Mouse (Mus musculus) myocyte (in vitro differentiated cells): Measurements from ENCODE around the gene Zfhx3.

ENCODE experiments used
- CEBPB ChIP-seq: IDR thresholded peaks from 2 replicates; pipeline ENCODE4 v1.6.1; 2011; ENCODE audit warnings: mild to moderate bottlenecking, moderate library complexity; ENCODE audit not compliant: poor library complexity, insufficient read depth, severe bottlenecking
- E2F4 ChIP-seq: IDR thresholded peaks from one replicate; pipeline ENCODE4 v1.6.1; 2011; ENCODE audit warnings: mild to moderate bottlenecking, control low read depth, moderate library complexity; ENCODE audit not compliant: insufficient read depth
- MYOD1 ChIP-seq, 3 experiments: IDR thresholded peaks; one replicate each; pipeline ENCODE4 v1.6.1; 2011; ENCODE audit warnings: control low read depth in 2 of 3, low read depth in 2 of 3, mild to moderate bottlenecking in 2 of 3, moderate library complexity in 1 of 3; ENCODE audit not compliant: insufficient read length in 2 of 3, control insufficient read depth in 1 of 3
- MYOG ChIP-seq, 3 experiments: IDR thresholded peaks; one replicate each; pipeline ENCODE4 v1.6.1; 2011; ENCODE audit warnings: control low read depth in 2 of 3, low read depth in 2 of 3, mild to moderate bottlenecking in 2 of 3; ENCODE audit not compliant: insufficient read length in 2 of 3, control insufficient read depth in 1 of 3, insufficient read depth in 1 of 3
- POLR2A ChIP-seq: IDR thresholded peaks from one replicate; pipeline ENCODE4 v1.6.1; 2011; ENCODE audit warnings: low read depth, mild to moderate bottlenecking, control low read depth, moderate library complexity; ENCODE audit not compliant: insufficient read length
- POLR2AphosphoS2 ChIP-seq: IDR thresholded peaks from one replicate; pipeline ENCODE4 v1.6.1; 2011; ENCODE audit warnings: low read depth, control low read depth; ENCODE audit not compliant: insufficient read length
- USF1 ChIP-seq: IDR thresholded peaks from one replicate; pipeline ENCODE4 v1.6.1; 2011; ENCODE audit warnings: low read depth, mild to moderate bottlenecking, control low read depth, moderate library complexity

- TF ChIP-seq MYOG (IDR thresholded peaks at IDR 0.05; ENCODE audit: control insufficient read depth in 1 of 3, insufficient read depth in 1 of 3, insufficient read length in 2 of 3, low read depth in 2 of 3): no peak
- no peak for TF ChIP-seq POLR2A
- TF ChIP-seq E2F4: no peak
- TF ChIP-seq USF1: no peak
- no peak for TF ChIP-seq POLR2AphosphoS2
- no peak for TF ChIP-seq CEBPB
- TF ChIP-seq MYOD1 (IDR thresholded peaks at IDR 0.05; ENCODE audit: control insufficient read depth in 1 of 3, insufficient read length in 2 of 3, low read depth in 2 of 3): no peak
Measured at GRCm38 (mm10) chr8:108838761-108839160, 896.3 kb downstream of the Zfhx3 start.
